Mouse (Mus musculus) bone marrow macrophage, adult 2 months (primary cell): ENCODE measurements around the gene Gm8369.

ENCODE experiments used
- CTCF ChIP-seq: IDR thresholded peaks from 2 replicates; pipeline ENCODE4 v1.5.1; 2012; ENCODE audit warnings: low read depth, mild to moderate bottlenecking, low read length, moderate library complexity
- POLR2A ChIP-seq: IDR thresholded peaks from 2 replicates; pipeline ENCODE4 v1.6.1; 2012; ENCODE audit warnings: mild to moderate bottlenecking, low read depth, low read length, borderline replicate concordance

GRCm38 (mm10) chr19:11533421-11533820, 47.7 kb downstream of the Gm8369 start:
- TF ChIP-seq CTCF (no peak), POLR2A (no peak)
